Mouse (Mus musculus) skeletal muscle tissue, adult 2 months (tissue): ENCODE measurements at regions not wholly inside any gene's neighbourhood (a gene's known extent, or its start where the extent isn't known, plus 50 kb on each side); places are given as distances from the start of the nearest gene placed in this dataset.

Source experiments
- DNase-seq: peaks from one replicate; pipeline ENCODE4 v3.0.0-alpha.2; 2012; ENCODE audit warnings: low read depth, low spot score

DNA sequence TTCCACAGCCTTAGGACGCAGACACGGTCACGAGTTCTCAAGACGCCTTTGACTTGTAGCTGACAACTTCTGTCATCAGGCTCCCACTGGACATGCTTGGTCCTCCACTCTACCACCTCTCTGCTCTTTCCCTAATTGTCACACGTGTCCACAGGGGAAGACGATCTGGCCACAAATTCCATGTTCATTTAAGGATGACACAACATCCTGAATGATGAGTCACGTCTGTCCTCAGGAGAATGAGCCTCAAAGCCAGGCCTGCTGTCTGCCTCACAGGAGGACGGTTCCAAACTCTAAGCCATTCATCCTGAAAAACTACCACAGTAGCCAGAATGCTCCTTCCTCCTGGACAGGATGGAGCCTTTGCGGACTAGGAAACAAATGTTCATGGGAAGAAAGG lies 517.3 kb upstream of the Tmem132c start:
- DNase-seq: no peak

DNA sequence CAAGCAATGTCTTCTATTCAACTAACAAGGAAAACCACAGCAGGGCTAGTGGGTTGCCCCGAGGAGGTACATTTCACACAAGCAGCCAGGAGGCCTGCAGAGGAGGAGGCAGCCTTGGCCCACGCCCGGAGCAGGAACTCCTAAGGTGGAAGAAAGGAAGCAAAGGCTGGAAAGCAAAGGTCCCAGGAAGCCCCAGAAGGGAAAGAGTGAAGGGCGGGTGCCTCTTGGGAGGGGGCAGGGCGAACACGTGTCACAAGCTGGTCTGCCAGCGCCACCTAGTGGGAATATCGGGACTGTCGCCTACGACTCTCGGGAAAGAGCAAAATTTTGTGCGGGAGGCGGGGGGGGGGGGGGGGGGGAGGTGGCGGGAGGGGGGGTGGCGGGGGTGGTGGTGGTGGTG lies 508.1 kb upstream of the Tmem132c start:
- no peak for DNase-seq

DNA sequence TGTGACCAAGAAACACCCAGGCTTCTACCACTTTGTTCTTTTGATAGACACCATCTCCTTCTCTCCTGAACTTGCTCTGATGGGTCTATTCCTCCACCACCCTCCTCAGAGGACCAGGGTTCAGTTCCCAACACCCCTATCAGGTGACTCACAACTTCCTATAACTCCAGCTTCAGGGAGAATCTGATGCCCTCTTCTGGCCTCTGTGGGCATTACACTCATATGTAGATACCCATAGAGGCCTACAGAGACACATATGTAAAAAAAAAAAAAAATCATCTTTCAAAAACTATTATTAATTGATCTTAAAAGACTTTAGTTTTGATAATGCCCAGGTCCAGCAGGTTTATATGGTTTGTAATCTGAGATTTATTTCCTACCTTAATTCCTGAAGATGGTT lies 505.9 kb upstream of the Tmem132c start:
- no peak for DNase-seq

DNA sequence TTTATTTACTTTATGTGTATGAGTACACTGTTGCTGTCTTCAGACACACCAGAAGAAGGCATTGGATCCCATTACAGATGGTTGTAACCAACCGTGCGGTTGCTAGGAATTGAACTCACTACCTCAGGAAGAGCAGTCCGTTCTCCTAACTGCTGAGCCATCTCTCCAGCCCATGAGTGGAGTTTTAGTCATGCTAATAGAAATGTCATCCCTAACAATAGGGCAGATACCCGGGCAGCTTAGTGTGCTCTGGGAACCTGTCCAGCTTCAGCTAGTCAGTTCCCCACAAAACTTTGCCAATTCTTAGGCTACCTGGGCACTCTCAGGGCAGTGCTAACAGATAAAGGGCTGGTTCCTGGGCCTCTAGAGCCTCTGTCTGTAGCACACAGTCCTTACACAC lies 503.9 kb upstream of the Tmem132c start:
- no peak for DNase-seq

DNA sequence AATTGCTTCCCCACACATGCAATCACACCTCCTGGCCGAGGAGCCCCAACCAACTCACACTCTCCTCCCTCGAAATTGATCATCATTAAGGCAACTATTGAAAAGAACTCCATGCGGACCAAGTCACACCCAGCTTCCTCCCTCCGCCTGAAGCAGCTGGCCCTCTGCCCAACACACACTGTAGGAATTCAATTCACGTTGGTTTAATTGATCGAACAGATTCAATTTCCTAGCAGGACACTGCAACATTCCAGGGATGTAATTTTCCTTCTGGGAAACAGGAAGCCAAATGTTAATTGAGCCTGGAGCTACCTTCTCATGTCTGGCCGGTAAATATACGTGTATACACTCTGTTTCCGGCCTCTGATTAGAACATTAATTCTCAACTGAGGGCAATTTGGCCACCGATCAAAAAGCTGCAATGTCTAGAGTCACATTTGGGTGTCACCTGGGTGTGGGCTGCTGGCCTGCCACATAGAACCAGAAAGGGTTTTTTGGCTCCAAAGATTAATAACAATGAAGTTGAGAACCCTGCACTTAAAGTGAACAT lies 500.7 kb upstream of the Tmem132c start:
- no peak for DNase-seq

DNA sequence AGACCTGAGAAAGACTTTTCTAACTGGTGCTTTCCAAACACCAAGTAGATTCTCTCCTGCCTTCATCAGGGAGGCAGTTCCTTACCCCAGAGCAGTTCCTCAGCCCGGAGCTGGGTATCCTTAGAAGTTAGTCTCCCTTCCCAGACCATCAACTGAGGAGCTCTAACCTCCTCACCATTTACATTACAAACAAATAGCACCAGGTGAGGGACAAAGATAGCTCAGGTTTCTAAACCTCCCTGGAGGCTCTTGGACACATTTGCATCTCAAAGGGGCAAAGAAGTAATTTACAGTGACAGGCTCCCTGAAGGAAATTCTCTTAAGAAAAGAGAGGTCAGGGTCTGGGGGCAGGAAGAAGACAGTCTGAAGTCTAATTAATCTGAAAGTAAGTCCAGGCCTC lies 486.5 kb upstream of the Tmem132c start:
- DNase-seq: no peak

DNA sequence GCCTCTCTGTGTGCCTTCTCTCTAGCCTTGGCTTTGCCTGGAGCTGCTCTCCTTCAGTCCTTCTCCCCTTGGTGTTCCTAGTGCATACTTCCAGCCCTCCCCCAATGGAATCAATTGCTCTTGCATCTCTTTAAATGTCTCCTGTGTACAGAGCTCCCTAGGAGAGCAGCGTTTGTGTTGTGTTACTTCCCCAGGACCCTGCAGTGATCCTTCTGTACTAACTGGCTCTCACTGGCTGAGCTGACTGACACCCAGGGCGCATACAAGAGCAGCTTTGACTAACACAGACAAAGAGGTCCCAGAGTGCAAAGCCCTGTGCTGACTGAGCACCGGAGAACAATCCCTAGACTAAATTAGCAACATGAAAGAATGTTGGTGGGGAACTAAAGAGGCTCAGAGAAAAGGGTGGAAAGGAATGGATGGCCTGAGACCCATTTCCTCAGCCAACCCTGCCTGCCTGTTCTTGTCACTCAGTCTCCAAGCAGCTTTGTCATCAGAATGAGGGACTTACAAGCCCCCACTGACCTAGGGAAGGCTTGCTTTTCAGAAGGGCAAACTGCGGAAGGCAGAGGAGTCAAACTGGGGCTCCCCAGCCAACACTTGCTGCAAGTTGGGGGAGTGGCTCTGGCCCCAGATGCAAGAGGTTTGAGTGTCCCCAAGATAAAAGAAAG lies 476.4 kb upstream of the Tmem132c start:
- DNase-seq: no peak

DNA sequence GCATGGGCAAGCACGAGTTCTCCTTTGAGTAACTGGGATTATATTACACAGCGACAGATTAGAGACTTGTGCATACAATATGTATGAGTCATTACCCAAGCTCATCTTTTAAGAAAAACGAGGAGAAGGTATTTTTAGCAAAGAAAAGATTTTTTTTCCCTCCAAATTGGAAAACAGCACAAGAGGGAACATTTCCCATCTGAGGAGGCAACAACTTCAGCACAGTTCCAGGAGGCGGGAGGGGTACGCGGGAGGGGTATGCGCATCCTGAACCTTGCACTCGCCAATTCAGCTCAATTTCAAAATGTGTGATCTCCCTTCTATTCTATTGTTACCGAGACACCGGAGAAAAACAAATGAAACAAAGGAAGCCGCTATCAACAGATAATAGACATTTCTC lies 472.6 kb upstream of the Tmem132c start:
- DNase-seq: no peak

DNA sequence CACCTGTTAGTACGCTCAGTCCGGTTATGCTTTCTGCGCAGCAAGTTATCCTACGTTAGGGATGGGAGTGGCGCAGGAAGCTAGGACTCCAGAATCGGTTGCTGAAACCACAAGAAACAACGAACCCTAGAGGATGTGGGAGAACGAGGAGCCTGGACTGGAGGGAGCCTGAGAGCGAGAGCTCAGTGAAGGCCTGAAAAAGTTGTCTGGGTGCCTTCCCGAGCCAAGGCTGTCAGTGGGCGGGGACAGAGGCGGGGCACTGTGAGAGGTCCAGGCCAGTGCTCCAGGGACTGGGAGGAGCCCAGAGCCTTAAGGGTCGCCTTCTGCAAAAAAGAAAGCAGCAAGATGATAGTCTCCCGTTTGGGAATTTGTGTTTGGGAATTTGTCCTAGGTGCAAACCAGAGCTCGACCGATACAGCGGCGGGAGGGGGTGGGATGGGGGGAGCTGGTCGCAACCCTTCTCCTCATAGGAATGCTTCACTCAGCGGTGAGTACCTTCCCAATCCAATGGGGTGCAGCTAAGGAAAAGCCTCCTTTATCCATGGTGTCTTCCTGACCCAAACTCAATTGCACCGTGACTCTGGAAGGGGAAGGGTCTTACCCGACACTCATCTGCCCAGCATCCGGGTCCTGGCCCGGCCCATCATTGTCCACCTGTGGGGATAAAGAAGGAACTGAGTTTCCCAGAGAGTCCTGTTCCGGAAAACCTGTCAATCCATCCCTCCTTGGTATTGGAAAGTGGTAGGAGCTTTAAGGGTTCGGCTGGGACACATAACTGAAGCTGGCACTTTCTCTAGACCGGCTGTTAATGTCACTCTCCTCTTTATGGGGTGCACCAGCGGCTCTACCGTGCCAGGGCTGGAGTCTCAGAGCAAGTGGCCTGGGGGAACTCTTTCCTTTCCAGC lies 453.6 kb upstream of the Tmem132c start:
- DNase-seq: peak; percentile 2

DNA sequence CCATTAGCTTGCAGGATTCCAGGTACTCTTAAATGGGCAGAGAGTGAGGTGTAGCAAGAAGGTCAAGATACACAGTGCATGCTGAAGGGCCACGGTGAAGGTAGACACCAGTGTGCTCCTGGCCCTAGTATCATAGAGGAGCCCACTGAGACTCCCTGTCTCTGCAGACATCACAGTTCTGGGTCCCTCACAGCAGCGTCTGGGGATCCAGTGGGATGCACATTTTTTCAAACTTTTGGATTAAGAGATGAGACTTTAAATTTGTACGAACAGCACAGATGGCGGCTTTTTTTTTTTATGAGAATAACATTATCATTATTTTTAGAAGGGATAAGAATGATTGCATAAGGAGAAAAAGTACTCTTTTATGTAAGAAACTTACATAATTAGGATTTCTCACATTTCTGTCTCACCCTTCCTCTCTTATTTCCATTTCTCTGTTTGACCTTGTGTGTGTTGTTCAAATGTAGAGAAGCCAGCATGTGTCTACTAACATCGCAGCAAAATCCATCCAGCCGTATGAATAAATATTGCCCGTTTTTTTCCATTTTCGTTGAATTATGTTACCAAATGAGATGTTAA lies 441.8 kb upstream of the Tmem132c start:
- no peak for DNase-seq

DNA sequence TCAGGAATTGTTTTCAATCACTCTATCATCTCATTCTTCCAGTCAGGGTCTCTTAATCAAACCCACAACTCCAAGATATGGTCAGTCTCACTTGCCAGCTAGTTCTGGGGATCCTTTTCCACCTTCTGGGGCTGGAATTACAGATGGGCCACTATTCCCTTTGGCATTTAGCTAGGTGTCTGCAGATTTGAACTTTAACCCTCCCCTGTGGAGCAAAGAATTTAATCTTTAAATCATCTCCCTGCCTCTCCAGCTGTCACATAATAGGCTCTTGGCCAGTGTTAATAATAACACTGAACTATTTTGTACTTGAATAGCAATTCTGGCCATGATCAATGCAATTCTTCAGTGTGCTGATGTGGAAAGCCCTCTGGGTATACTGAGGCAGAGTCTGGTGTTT lies 435.0 kb upstream of the Tmem132c start:
- DNase-seq: no peak

DNA sequence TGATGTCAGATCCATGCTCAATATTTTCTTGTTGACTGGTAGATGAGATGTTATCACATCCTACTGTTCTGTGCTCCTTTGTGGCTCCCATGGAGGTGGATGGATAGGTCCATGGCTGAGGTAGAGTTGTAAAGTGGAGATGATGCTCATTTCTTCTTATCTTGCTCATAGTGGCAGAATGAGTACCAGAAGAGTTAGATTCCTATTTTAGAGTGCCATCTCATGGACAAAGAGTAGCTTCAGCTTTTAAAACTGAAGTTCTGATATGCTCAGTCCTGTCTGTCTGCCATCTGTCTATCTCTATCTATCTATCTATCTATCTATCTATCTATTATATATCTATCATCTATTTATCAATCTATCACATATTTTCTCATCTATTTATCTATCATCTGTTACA lies 425.5 kb upstream of the Tmem132c start:
- DNase-seq: no peak

DNA sequence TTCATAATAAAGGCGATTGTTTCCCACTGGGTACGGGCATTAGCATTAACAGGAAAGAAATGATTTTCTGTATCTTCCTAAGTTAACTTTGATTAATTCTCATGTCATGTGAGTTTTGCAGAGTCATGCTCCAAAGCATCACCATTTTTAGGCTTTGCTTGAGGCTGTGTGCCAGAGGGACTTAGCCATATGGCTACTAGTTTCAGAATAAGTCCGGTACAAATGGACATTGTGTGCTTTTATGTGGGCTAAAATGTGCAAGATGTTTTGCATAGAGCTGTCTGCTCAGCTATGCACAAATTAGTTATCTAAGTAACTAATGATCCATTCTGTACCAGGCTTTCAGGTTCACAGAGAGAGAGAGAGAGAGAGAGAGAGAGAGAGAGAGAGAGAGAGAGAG lies 406.2 kb upstream of the Tmem132c start:
- no peak for DNase-seq

DNA sequence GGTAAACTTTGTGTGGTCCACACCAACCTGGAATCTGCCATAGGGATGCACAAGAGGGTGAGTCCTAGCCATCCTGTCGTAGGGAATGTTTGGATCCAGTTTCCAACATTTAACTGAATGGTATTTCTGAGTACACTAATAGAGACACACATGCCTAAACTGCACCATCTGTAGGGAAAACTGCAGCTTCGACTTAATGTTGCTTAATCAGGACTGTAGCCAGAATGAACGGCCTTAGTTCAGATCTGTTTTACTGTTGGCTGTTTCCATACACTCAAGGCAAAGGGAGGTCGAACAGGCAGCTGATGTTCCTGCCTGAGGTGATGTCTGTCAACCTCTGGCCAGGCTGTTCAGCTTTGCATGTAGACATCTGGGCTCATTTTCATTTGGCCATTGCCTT lies 399.0 kb upstream of the Tmem132c start:
- DNase-seq: no peak

DNA sequence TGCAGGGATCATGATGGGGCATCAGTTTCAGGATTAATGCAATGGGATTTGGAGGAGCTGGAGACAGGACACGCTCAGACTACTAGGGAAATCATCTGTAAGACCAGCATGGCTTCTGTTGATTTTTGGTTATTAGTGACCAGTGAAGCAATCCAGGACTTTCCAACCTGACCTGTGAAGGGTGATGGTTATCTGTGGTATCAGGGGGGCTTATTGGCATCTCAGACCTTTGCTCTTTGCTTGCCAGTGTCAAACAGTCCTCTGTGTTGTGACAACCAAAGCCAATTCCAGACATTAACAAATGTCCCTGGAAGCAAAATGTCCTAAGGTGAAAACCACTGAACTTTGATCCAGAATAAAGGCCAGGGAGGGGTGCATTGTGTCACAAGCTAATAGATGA lies 379.5 kb upstream of the Tmem132c start:
- no peak for DNase-seq

DNA sequence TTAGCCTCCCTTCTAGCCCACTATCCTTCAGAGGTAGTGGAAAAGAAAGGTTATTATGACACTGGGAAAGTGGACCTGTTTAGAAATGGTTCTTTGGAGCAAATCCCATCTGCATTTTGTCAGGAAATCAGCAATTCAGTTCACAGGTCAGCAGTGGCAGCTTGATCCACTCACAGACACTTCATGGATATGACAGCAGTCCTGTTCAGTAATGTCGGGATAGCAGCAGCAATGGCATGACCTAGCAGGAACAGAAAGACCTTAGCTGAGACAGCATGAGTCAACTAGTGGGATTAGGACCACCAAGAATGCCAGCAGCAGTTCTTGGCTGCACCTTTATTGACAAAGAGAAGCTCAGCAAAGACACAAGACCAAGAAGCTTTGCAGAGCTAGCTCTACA lies 365.8 kb upstream of the Tmem132c start:
- no peak for DNase-seq

DNA sequence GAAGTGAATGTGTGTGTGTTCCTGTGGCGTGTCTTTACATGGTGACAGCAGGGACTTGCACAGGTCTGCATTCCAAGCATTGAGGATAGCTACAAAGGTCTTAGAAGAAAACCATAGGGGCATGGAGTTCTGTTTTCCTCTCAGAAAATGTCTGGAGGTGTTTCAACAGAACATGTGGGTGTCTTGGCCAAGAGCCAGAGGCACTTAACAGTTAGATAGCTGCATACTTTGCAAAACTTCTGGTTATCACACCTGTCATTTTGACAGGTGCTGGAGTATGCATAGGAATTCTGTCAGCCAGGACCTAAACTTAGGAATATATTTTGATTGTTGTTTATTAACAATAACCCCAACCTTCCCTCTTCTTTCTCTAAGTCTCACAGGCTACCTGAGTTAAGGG lies 350.9 kb upstream of the Tmem132c start:
- no peak for DNase-seq

DNA sequence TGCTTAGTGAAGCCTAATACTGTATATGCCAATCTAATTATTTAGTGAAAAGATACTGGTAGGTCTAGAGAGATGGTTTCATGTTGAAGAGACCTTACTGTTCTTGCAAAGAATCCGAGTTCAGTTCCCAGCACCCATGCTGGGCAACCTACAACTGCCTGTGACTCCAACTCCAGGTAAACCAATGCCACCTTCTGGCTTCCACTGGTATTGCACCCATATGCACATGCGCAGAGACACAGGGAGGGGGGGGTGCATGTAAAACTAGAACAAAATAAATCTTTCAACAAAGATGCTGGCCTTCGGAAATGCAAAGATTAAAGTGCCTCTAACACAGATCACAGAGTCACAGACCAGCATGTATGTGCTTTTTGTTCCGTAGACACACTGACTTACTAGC lies 348.5 kb upstream of the Tmem132c start:
- no peak for DNase-seq

DNA sequence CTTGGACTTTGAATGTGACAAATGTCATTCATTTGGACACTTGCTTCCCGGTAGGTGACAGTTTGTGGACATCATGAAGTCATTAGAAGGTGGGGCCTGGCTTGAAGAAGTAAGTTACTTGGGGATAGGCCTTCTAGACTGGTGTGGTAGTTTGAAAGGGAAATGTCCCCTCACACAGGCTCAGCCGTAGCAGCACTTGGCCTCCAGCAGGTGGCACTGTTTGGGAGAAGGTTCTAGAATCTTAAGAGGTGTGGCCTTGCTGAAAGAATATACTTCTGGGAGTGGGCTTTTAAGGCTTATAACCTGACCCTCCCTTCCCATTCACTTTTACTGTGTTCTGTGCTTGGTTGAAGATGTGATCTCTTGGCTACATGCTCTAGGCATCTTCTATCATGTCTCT lies 331.5 kb upstream of the Tmem132c start:
- no peak for DNase-seq

DNA sequence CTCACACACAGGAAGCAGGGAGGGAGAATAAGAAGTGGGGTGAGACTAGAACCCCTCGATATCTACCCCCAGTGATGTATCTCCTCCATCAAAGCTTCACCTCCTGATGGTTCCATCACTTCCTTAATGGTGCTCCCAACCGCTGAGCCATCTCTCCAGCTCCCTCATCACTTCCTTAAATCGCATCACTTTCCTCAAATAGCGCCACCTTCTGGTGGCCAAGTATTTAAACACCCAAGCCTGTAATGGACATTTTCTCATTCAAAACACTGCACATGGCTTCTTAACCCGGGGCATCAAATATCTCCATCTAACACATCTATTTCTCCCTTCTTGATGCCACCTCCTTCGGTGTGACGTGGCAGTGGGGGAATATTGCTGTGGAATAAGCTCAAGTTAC lies 324.3 kb upstream of the Tmem132c start:
- no peak for DNase-seq

DNA sequence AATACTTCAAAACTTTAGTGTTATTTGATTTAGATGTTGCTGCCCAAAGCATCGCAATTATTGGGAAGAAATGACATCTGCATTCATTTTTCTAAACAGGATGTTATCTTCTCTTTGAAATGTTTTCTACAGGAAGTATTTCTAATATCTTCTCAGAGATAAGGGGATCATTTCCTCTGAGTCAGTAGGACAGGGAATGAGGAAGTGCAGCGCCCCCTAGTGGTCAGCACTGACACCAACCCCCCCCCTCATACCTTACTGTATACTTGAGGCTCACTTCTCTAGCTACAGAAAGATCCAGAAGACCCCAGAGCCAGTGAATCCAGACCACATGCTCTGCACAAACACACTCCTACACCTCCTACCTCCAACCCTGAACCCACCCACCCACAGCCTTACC lies 308.1 kb upstream of the Tmem132c start:
- DNase-seq: no peak

DNA sequence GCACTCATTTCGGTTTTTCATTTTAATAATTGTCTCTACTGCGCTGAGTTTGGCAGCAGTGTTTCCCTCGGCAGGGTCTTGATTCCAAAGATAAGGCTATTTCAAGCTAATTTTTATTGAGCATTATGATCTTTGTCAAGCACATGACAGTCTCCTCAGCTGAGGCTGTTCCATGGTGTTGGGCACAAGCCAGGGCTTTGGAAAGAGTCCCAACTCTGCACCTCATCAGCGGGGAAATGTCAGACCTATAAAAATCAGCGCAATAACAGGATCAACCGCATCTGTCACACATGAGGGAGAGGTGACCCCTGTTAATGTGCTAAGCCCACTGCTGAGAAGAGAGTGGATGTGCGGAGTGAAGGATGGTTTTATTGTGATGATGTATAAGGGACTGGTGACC lies 296.7 kb upstream of the Tmem132c start:
- no peak for DNase-seq

DNA sequence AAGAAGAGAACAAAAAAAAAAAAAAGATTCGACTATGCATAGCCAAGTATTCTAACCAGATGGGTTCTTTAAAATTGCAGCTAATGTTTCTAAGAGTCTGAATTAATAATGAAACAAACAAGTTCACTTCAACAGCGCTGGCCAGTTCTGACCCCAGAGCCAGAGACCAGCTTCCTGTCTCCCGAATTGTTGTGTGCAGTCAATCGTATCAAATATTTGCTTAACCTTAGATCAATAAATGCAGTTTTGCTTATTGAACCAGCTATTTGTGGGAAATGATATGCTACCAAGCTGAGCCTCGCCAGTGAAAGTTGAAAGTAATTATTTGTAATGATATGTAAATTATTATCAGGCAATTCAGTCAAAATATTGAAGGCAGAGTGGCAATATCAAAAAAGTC lies 287.4 kb upstream of the Tmem132c start:
- no peak for DNase-seq
